Mouse (Mus musculus) adrenal gland, adult 2 months (tissue): Measurements from ENCODE around the gene Dxo. TPM values are rescaled to one million over a fixed set of nuclear protein-coding genes. Genes with fewer than 3 reads are reported as not detected.

ENCODE experiments used
- DNase-seq: peaks from one replicate; pipeline ENCODE4 v3.0.0; 2021
- microRNA-seq, 2 experiments: library from miRNA; unstranded; fragments of <30 nt; microRNA quantifications; one replicate each; pipeline ENCODE4 v1.2.0; 2021
- polyA plus RNA-seq: library from polyadenylated mRNA; depleted of rRNA; stranded (reverse); fragments of >200 nt; gene quantifications from 2 replicates; pipeline ENCODE4 v1.2.3, GENCODE M21; 2012; rRNA removed
- total RNA-seq, 2 experiments: library from RNA; stranded (reverse); gene quantifications; 2 replicates each; pipeline ENCODE4 v1.2.3; 2021

Dxo gene
- total and polyA plus RNA-seq, 3 experiments: 47.0 to 126 (median 107) TPM

- peak; percentile 64 for DNase-seq
Measured at GRCm38 (mm10) chr17:34881683-34882310, 45.0 kb downstream of the Dxo start, which contains the start of gene Gm20547. TSS of gene Gm20547 (minus strand) at chr17:34882042.

GRCm38 (mm10) chr17:34883332-34883731 is 46.5 kb downstream of the Dxo start:
- DNase-seq: no peak

GRCm38 (mm10) chr17:34884704-34885103 is 47.9 kb downstream of the Dxo start:
- DNase-seq: no peak

- DNase-seq: no peak
Measured at GRCm38 (mm10) chr17:34885615-34886014, 48.8 kb downstream of the Dxo start.

GRCm38 (mm10) chr17:34887942-34888341 is 51.1 kb downstream of the Dxo start:
- DNase-seq: no peak

Small RNA genes within 50 kb of the gene (microRNA-seq; reads per million reads assigned to microRNA genes)
- gene Mir6970 (0 to 2.1 reads per million in 2 experiments), gene Mir6971 (3.3 to 4.1 reads per million in 2 experiments), gene Mir6972 (0.41 to 0.66 reads per million in 2 experiments)

Other genes starting within 250 kb of the Dxo start
Only the 30 nearest of the 39 such genes appear.
- 1 to 10 TPM; 2.4 to 3.0 TPM for gene Egfl8, start 221.0 kb upstream of the Dxo start, total RNA-seq
- gene Egfl8, start 221.0 kb upstream of the Dxo start, polyA plus RNA-seq: 2.4 and 4.2 TPM in 2 replicates
- 10 to 100 TPM; 58.3 to 70.7 TPM for gene Ppt2, start 208.5 kb upstream of the Dxo start, total RNA-seq
- 58.5 and 102 TPM in 2 replicates for gene Ppt2, start 208.5 kb upstream of the Dxo start, polyA plus RNA-seq
- 10 to 100 TPM in 1 of 2 experiments, 1 to 10 TPM in 1; 9.1 to 12.8 TPM for gene Prrt1, start 207.5 kb upstream of the Dxo start, total RNA-seq
- 22.1 and 32.8 TPM in 2 replicates for gene Prrt1, start 207.5 kb upstream of the Dxo start, polyA plus RNA-seq
- 10 to 100 TPM; 12.7 to 17.2 TPM for gene Fkbpl, start 192.3 kb upstream of the Dxo start, total RNA-seq
- 7.1 and 7.6 TPM in 2 replicates for gene Fkbpl, start 192.3 kb upstream of the Dxo start, polyA plus RNA-seq
- gene Atf6b, start 189.9 kb upstream of the Dxo start, total RNA-seq: 10 to 100 TPM; 44.1 to 53.2 TPM
- 114 and 118 TPM in 2 replicates for gene Atf6b, start 189.9 kb upstream of the Dxo start, polyA plus RNA-seq
- 10 to 100 TPM; 20.2 to 30.1 TPM for gene Tnxb, start 166.5 kb upstream of the Dxo start, total RNA-seq
- 23.4 and 23.6 TPM in 2 replicates for gene Tnxb, start 166.5 kb upstream of the Dxo start, polyA plus RNA-seq
- 100 to 1,000 TPM; 121 to 181 TPM for gene C4b, start 93.1 kb upstream of the Dxo start, total RNA-seq
- gene C4b, start 93.1 kb upstream of the Dxo start, polyA plus RNA-seq: 48.1 and 51.4 TPM in 2 replicates
- over 10,000 TPM in 1 of 2 experiments, 1,000 to 10,000 TPM in 1; 5,616 to 11,133 TPM for gene Cyp21a1, start 32.5 kb upstream of the Dxo start, total RNA-seq
- gene Cyp21a1, start 32.5 kb upstream of the Dxo start, polyA plus RNA-seq: 14,410 and 19,594 TPM in 2 replicates
- gene Stk19, start 74 bp upstream of the Dxo start, total RNA-seq: 10 to 100 TPM; 38.5 to 55.1 TPM
- gene Stk19, start 74 bp upstream of the Dxo start, polyA plus RNA-seq: 139 and 176 TPM in 2 replicates
- gene Skiv2l, start 13.2 kb downstream of the Dxo start, total RNA-seq: 10 to 100 TPM; 62.1 to 65.8 TPM
- 105 and 112 TPM in 2 replicates for gene Skiv2l, start 13.2 kb downstream of the Dxo start, polyA plus RNA-seq
- 10 to 100 TPM; 55.5 to 67.6 TPM for gene Nelfe, start 13.4 kb downstream of the Dxo start, total RNA-seq
- gene Nelfe, start 13.4 kb downstream of the Dxo start, polyA plus RNA-seq: 22.8 and 31.5 TPM in 2 replicates
- 10 to 100 TPM; 18.4 to 29.0 TPM for gene Cfb, start 25.5 kb downstream of the Dxo start, total RNA-seq
- 4.6 and 7.9 TPM in 2 replicates for gene Cfb, start 25.5 kb downstream of the Dxo start, polyA plus RNA-seq
- 10 to 100 TPM; 10.8 to 16.1 TPM for gene Zbtb12, start 42.5 kb downstream of the Dxo start, total RNA-seq
- gene Zbtb12, start 42.5 kb downstream of the Dxo start, polyA plus RNA-seq: 18.7 and 21.5 TPM in 2 replicates
- not detected for gene Gm20547, start 45.0 kb downstream of the Dxo start, total RNA-seq
- gene Gm20547, start 45.0 kb downstream of the Dxo start, polyA plus RNA-seq: 0.04 TPM in 1 of 2 replicates, not detected in the other
- gene C2, start 61.2 kb downstream of the Dxo start, total RNA-seq: 100 to 1,000 TPM in 1 of 2 experiments, 10 to 100 TPM in 1; 81.4 to 105 TPM
- gene C2, start 61.2 kb downstream of the Dxo start, polyA plus RNA-seq: 70.7 and 71.5 TPM in 2 replicates
- gene Ehmt2, start 61.5 kb downstream of the Dxo start, total RNA-seq: 100 to 1,000 TPM; 115 to 131 TPM
- 387 and 452 TPM in 2 replicates for gene Ehmt2, start 61.5 kb downstream of the Dxo start, polyA plus RNA-seq
- 1 to 10 TPM in 1 of 2 experiments, under 1 TPM in 1; 0.92 to 1.9 TPM for gene Slc44a4, start 77.4 kb downstream of the Dxo start, total RNA-seq
- 0.33 and 0.50 TPM in 2 replicates for gene Slc44a4, start 77.4 kb downstream of the Dxo start, polyA plus RNA-seq
- gene Neu1, start 94.2 kb downstream of the Dxo start, total RNA-seq: 10 to 100 TPM; 24.0 to 25.3 TPM
- 47.2 and 52.8 TPM in 2 replicates for gene Neu1, start 94.2 kb downstream of the Dxo start, polyA plus RNA-seq
- 100 to 1,000 TPM in 1 of 2 experiments, 10 to 100 TPM in 1; 36.3 to 634 TPM for gene Hspa1b, start 122.2 kb downstream of the Dxo start, total RNA-seq
- gene Hspa1b, start 122.2 kb downstream of the Dxo start, polyA plus RNA-seq: 48.4 and 85.4 TPM in 2 replicates
- gene Gm20481, start 132.9 kb downstream of the Dxo start, total RNA-seq: under 1 TPM in 1 of 2 experiments, not detected in 1; 0.58 TPM
- gene Gm20481, start 132.9 kb downstream of the Dxo start, polyA plus RNA-seq: 1.1 and 1.2 TPM in 2 replicates
- gene Hspa1a, start 135.1 kb downstream of the Dxo start, total RNA-seq: 100 to 1,000 TPM in 1 of 2 experiments, 10 to 100 TPM in 1; 16.3 to 253 TPM
- gene Hspa1a, start 135.1 kb downstream of the Dxo start, polyA plus RNA-seq: 37.1 and 55.2 TPM in 2 replicates
- gene Hspa1l, start 135.7 kb downstream of the Dxo start, total RNA-seq: under 1 TPM; 0.28 to 0.29 TPM
- 0.11 and 0.17 TPM in 2 replicates for gene Hspa1l, start 135.7 kb downstream of the Dxo start, polyA plus RNA-seq
- 10 to 100 TPM; 32.9 to 45.8 TPM for gene Lsm2, start 144.8 kb downstream of the Dxo start, total RNA-seq
- gene Lsm2, start 144.8 kb downstream of the Dxo start, polyA plus RNA-seq: 82.4 and 84.8 TPM in 2 replicates
- gene Vars, start 164.0 kb downstream of the Dxo start, total RNA-seq: 10 to 100 TPM; 57.9 to 60.2 TPM
- gene Vars, start 164.0 kb downstream of the Dxo start, polyA plus RNA-seq: 178 and 214 TPM in 2 replicates
- under 1 TPM; 0.26 to 0.55 TPM for gene Vwa7, start 179.6 kb downstream of the Dxo start, total RNA-seq
- 0.97 and 1.8 TPM in 2 replicates for gene Vwa7, start 179.6 kb downstream of the Dxo start, polyA plus RNA-seq
- gene Sapcd1, start 191.0 kb downstream of the Dxo start, total RNA-seq: under 1 TPM in 1 of 2 experiments, not detected in 1; 0.79 TPM
- 0.83 and 2.0 TPM in 2 replicates for gene Sapcd1, start 191.0 kb downstream of the Dxo start, polyA plus RNA-seq
- gene Msh5, start 209.7 kb downstream of the Dxo start, total RNA-seq: under 1 TPM; 0.75 to 0.93 TPM
- 1.3 and 1.7 TPM in 2 replicates for gene Msh5, start 209.7 kb downstream of the Dxo start, polyA plus RNA-seq
- gene Clic1, start 212.9 kb downstream of the Dxo start, total RNA-seq: 100 to 1,000 TPM in 1 of 2 experiments, 10 to 100 TPM in 1; 80.8 to 136 TPM
- gene Clic1, start 212.9 kb downstream of the Dxo start, polyA plus RNA-seq: 62.2 and 64.1 TPM in 2 replicates
- gene Ddah2, start 222.0 kb downstream of the Dxo start, total RNA-seq: 10 to 100 TPM in 1 of 2 experiments, 1 to 10 TPM in 1; 7.2 to 26.6 TPM
- 25.9 and 35.6 TPM in 2 replicates for gene Ddah2, start 222.0 kb downstream of the Dxo start, polyA plus RNA-seq
- gene Ly6g6c, start 228.4 kb downstream of the Dxo start, total RNA-seq: not detected
- gene Ly6g6c, start 228.4 kb downstream of the Dxo start, polyA plus RNA-seq: not detected in 2 replicates